Mouse (Mus musculus) CH12.LX (cell line): ENCODE measurements around the gene Xiap. TPM values are rescaled to one million over a fixed set of nuclear protein-coding genes. Genes with fewer than 3 reads are reported as not detected.

ENCODE experiments used
- DNase-seq: peaks from one replicate; pipeline ENCODE4 v3.0.0-alpha.2; 2013; ENCODE audit errors: extremely low read depth
- H3K27ac ChIP-seq: 2 replicates; pipeline ENCODE4 v1.5.1; 2012; ENCODE audit warnings: low read depth, mild to moderate bottlenecking, control low read depth, moderate library complexity; ENCODE audit not compliant: insufficient read depth
- H3K27me3 ChIP-seq: replicated peaks from 2 replicates; pipeline ENCODE3; 2012; ENCODE audit warnings: inconsistent platforms
- H3K36me3 ChIP-seq, 2 experiments: replicated peaks in 1 of 2; 2 replicates each; pipeline versions ENCODE3 to v1.6.1; 2012; ENCODE audit warnings: inconsistent platforms in 1 of 2, low read length in 1 of 2, mild to moderate bottlenecking in 1 of 2, mixed read lengths in 1 of 2, moderate library complexity in 1 of 2; ENCODE audit not compliant: control insufficient read depth in 1 of 2, insufficient read depth in 1 of 2
- H3K4me1 ChIP-seq, 2 experiments: 2 replicates each; pipeline ENCODE4 v1.6.1; 2012; ENCODE audit warnings: inconsistent platforms in 1 of 2, moderate library complexity in 1 of 2; ENCODE audit not compliant: insufficient read depth in 2 of 2, control insufficient read depth in 1 of 2
- H3K4me2 ChIP-seq: 2 replicates; pipeline ENCODE4 v1.6.1; 2012; ENCODE audit warnings: low read depth, mild to moderate bottlenecking, control low read depth; ENCODE audit not compliant: poor library complexity, insufficient read depth, severe bottlenecking
- H3K4me3 ChIP-seq, 3 experiments: fragments of 150-350 bp in 1 of 3; sonication (generic) in 1 of 3; replicated peaks in 1 of 3; 2 replicates each; pipeline versions ENCODE3 to v1.5.1; 2011 to 2012; ENCODE audit warnings: low read depth in 2 of 3, low read length in 2 of 3, mild to moderate bottlenecking in 2 of 3, moderate library complexity in 2 of 3, control low read depth in 1 of 3, improper control_type of control experiment in 1 of 3, inconsistent platforms in 1 of 3, mixed read lengths in 1 of 3; ENCODE audit not compliant: poor library complexity in 1 of 3
- H3K79me2 ChIP-seq: replicated peaks from 2 replicates; pipeline ENCODE4 v1.6.1; 2012; ENCODE audit warnings: mild to moderate bottlenecking, moderate library complexity; ENCODE audit not compliant: control insufficient read depth, poor library complexity, insufficient read depth, severe bottlenecking; ENCODE audit errors: extremely low read depth
- H3K9ac ChIP-seq: 2 replicates; pipeline ENCODE4 v1.6.1; 2012; ENCODE audit warnings: low read depth, mild to moderate bottlenecking, control low read depth, moderate library complexity; ENCODE audit not compliant: insufficient read depth
- H3K9me3 ChIP-seq: replicated peaks from 2 replicates; pipeline ENCODE3; 2012; ENCODE audit warnings: low read length, inconsistent platforms, mixed read lengths
- CHD1 ChIP-seq: IDR thresholded peaks from 2 replicates; pipeline ENCODE4 v1.6.1; 2012; ENCODE audit warnings: low read depth, low read length, improper control_type of control experiment, inconsistent platforms
- CHD2 ChIP-seq: IDR thresholded peaks from 2 replicates; pipeline ENCODE4 v1.6.1; 2011; ENCODE audit warnings: low read length, improper control_type of control experiment
- EP300 ChIP-seq: IDR thresholded peaks from 2 replicates; pipeline ENCODE4 v1.6.1; 2011; ENCODE audit warnings: low read length, improper control_type of control experiment
- GABPA ChIP-seq: IDR thresholded peaks from 2 replicates; pipeline ENCODE4 v1.6.1; 2012; ENCODE audit warnings: low read depth, low read length, improper control_type of control experiment, inconsistent platforms; ENCODE audit not compliant: insufficient replicate concordance
- JUN ChIP-seq: IDR thresholded peaks from 2 replicates; pipeline ENCODE4 v1.6.1; 2011; ENCODE audit warnings: low read depth, mild to moderate bottlenecking, low read length, improper control_type of control experiment, moderate library complexity; ENCODE audit not compliant: insufficient read depth
- JUND ChIP-seq: conservative IDR thresholded peaks from 2 replicates; pipeline ENCODE4 v1.6.1; 2011; ENCODE audit warnings: low read depth, low read length, improper control_type of control experiment
- MAZ ChIP-seq: IDR thresholded peaks from 2 replicates; pipeline ENCODE4 v1.6.1; 2012; ENCODE audit warnings: low read depth, mild to moderate bottlenecking, inconsistent platforms, low read length, improper control_type of control experiment, moderate library complexity
- MXI1 ChIP-seq: IDR thresholded peaks from 2 replicates; pipeline ENCODE4 v1.6.1; 2011; ENCODE audit warnings: mild to moderate bottlenecking, low read depth, low read length, improper control_type of control experiment
- NELFE ChIP-seq: IDR thresholded peaks from 2 replicates; pipeline ENCODE4 v1.6.1; 2011; ENCODE audit warnings: low read depth, low read length, improper control_type of control experiment
- NRF1 ChIP-seq: IDR thresholded peaks from 2 replicates; pipeline ENCODE4 v1.6.1; 2014; ENCODE audit warnings: low read depth, mild to moderate bottlenecking, inconsistent platforms, low read length, improper control_type of control experiment, moderate library complexity
- PAX5 ChIP-seq: IDR thresholded peaks from 2 replicates; pipeline ENCODE4 v1.6.1; 2012; ENCODE audit warnings: low read length, inconsistent platforms, mixed read lengths
- POLR2A ChIP-seq: IDR thresholded peaks from 2 replicates; pipeline ENCODE4 v1.6.1; 2011; ENCODE audit warnings: low read depth, mild to moderate bottlenecking, improper control_type of control experiment, low read length
- RAD21 ChIP-seq: IDR thresholded peaks from 2 replicates; pipeline ENCODE4 v1.6.1; 2011; ENCODE audit warnings: low read depth, mild to moderate bottlenecking, low read length, improper control_type of control experiment, moderate library complexity
- SMC3 ChIP-seq: IDR thresholded peaks from 2 replicates; pipeline ENCODE4 v1.6.1; 2011; ENCODE audit warnings: low read depth, low read length, improper control_type of control experiment
- USF2 ChIP-seq: conservative IDR thresholded peaks from 2 replicates; pipeline ENCODE4 v1.6.1; 2011; ENCODE audit warnings: low read depth, low read length, improper control_type of control experiment
- ZC3H11A ChIP-seq: IDR thresholded peaks from 2 replicates; pipeline ENCODE4 v1.6.1; 2012; ENCODE audit warnings: low read depth, mild to moderate bottlenecking, inconsistent platforms, low read length, improper control_type of control experiment
- dilution Hi-C: fragments of 300-500 bp; cut with MboI; formaldehyde crosslinking; loops from 2 replicates; pipeline ENCODE4 v1.14.3; 2020; ENCODE audit warnings: low sequenced_read_pairs; ENCODE audit not compliant: extremely low pct_unique_long_range_greater_than_20kb, extremely low pct_ligation_motif_present
- in situ Hi-C: fragments of 300-500 bp; cut with MboI; formaldehyde crosslinking; loops from 3 replicates; pipeline ENCODE4 v1.14.3; 2019; ENCODE audit warnings: low sequenced_read_pairs, low pct_ligation_motif_present, low pct_unique_long_range_greater_than_20kb, mixed read lengths
- polyA plus RNA-seq: library from polyadenylated mRNA; unstranded; fragments of >175 nt; gene quantifications from 2 replicates; pipeline ENCODE4 v1.2.1, GENCODE M21; 2012; ENCODE audit warnings: low read depth; ENCODE audit not compliant: insufficient read length
- total RNA-seq, 2 experiments: library from RNA; depleted of rRNA; stranded (reverse); fragments of 300-350 nt in 1 of 2; fragments of >200 nt in 1 of 2; gene quantifications; 2 replicates each; pipeline ENCODE4 v1.2.3; 2012 to 2014

Xiap gene
- total and polyA plus RNA-seq, 3 experiments: 11.7 to 26.7 (median 17.9) TPM

DNA sequence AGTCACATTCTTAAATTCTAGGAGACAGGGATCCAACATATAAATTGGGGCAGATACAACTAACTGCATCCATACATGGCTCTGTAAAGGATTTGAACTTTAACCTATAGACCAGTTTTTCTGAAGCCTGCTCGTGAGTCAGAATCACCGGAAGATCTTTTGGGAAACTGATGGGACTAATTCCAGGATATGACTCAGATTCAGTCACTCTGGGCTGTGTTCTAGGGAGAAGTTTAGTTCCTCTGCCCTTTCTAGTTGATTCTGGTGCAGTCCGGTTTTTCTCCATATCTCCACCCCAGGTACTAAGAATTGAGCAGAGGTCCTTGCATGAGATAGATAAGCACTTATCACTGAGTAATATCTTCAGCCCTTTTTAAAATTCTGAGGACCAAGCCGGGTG lies 1.6 kb upstream of the Xiap start:
- no peak for DNase-seq
- H3K27ac ChIP-seq: no peak overlapping the region
- in situ Hi-C loops (no loop called here), dilution Hi-C loops (no loop called here)
- no peak overlapping the region for H3K9ac ChIP-seq
- no peaks in the 10 kb centered on the region for H3K79me2 ChIP-seq
- no peak overlapping the region for H3K4me2 ChIP-seq
- no peaks in the 10 kb centered on the region for H3K4me1 ChIP-seq
- H3K36me3 ChIP-seq: no peaks in the 10 kb centered on the region
- H3K4me3 ChIP-seq: no peak overlapping the region
- H3K27me3 ChIP-seq: no peaks in the 10 kb centered on the region
- TF ChIP-seq RAD21: no peak
- no peak for TF ChIP-seq ZC3H11A
- no peak for TF ChIP-seq JUN
- no peak for TF ChIP-seq MAZ
- H3K9me3 ChIP-seq: no peaks in the 10 kb centered on the region

GRCm38 (mm10) chrX:42063621-42064020 lies 4.1 kb downstream of the Xiap start:
- no peaks in the 10 kb centered on the region for H3K79me2 ChIP-seq
- dilution Hi-C loops (no loop called here), in situ Hi-C loops (no loop called here)
- H3K27me3 ChIP-seq: no peaks in the 10 kb centered on the region
- no peak overlapping the region for H3K4me3 ChIP-seq
- DNase-seq: no peak
- no peak overlapping the region for H3K9ac ChIP-seq
- no peaks in the 10 kb centered on the region for H3K36me3 ChIP-seq
- H3K27ac ChIP-seq: no peak overlapping the region
- H3K4me2 ChIP-seq: no peak overlapping the region
- no peak for TF ChIP-seq USF2
- no peaks in the 10 kb centered on the region for H3K9me3 ChIP-seq
- H3K4me1 ChIP-seq: peaks cover 0 to 2% of the 10 kb centered on the region in 2 experiments; a peak in 1 of 4 replicates

- no peak for TF ChIP-seq MAZ
- no peak for TF ChIP-seq POLR2A
- TF ChIP-seq JUND: no peak
- no peak for TF ChIP-seq CHD2
- TF ChIP-seq MXI1: no peak
- TF ChIP-seq NELFE: no peak
- TF ChIP-seq CHD1: no peak
- TF ChIP-seq SMC3: no peak
- no peak for TF ChIP-seq EP300
- no peak for TF ChIP-seq PAX5
- no peak for TF ChIP-seq NRF1
- TF ChIP-seq GABPA: no peak
- TF ChIP-seq, all 38 proteins: peak for 0
- Histone ChIP-seq H3K27me3 (no peaks in the 10 kb centered on the region), H3K9me3 (no peaks in the 10 kb centered on the region), H3K4me1 (peaks cover 0 to 2% of the 10 kb centered on the region in 2 experiments; a peak in 1 of 4 replicates), H3K9ac (no peak overlapping the region), H3K79me2 (peaks cover 2% of the 10 kb centered on the region; the same call in 1 of the 2 replicates), H3K4me3 (no peak overlapping the region), H3K36me3 (no peaks in the 10 kb centered on the region), H3K27ac (no peak overlapping the region), H3K4me2 (no peak overlapping the region)
- no peak for DNase-seq
- dilution Hi-C loops: no loop called here
- in situ Hi-C loops: no loop called here
These were observed 5.6 kb downstream of the Xiap start for GRCm38 (mm10) chrX:42065086-42065485.
